Mouse (Mus musculus) thymus, postnatal 36 days (tissue): ENCODE measurements around the gene Etl4.

ENCODE experiments used
- DNase-seq, 2 experiments: peaks; one replicate each; pipeline ENCODE4 v3.0.0; 2022; ENCODE audit warnings: mixed read lengths in 2 of 2

Etl4 gene

GRCm38 (mm10) chr2:20777931-20778330, 868.4 kb downstream of the Etl4 start:
- no peak for DNase-seq

GRCm38 (mm10) chr2:20779484-20780381, 870.2 kb downstream of the Etl4 start:
- DNase-seq: peak; percentile 5 to 8

GRCm38 (mm10) chr2:20801236-20801890, 891.8 kb downstream of the Etl4 start:
- no peak for DNase-seq

GRCm38 (mm10) chr2:20811506-20811905, 901.9 kb downstream of the Etl4 start:
- DNase-seq: no peak

GRCm38 (mm10) chr2:20813986-20814385, 904.4 kb downstream of the Etl4 start:
- no peak for DNase-seq

GRCm38 (mm10) chr2:20818226-20818625, 908.6 kb downstream of the Etl4 start:
- DNase-seq: no peak

- no peak for DNase-seq
These were observed 916.7 kb downstream of the Etl4 start for GRCm38 (mm10) chr2:20826258-20826657.

- DNase-seq: no peak
These were observed 921.3 kb downstream of the Etl4 start for GRCm38 (mm10) chr2:20830882-20831281.

GRCm38 (mm10) chr2:20831608-20832406, 922.2 kb downstream of the Etl4 start:
- DNase-seq: no peak

GRCm38 (mm10) chr2:20849346-20849745, 939.8 kb downstream of the Etl4 start:
- no peak for DNase-seq
